Mouse (Mus musculus) cerebellum, adult 9-11 months (tissue): ENCODE data around the gene Hist1h2ao.
"Not testable (repeated sequence)": the region's sequence is repeated elsewhere in the genome, so short reads cannot be mapped to it uniquely, and the experiment has no call there.

Source experiments
- DNase-seq: peaks from one replicate; pipeline ENCODE4 v3.0.0; 2022

Gene Hist1h2ao

DNA sequence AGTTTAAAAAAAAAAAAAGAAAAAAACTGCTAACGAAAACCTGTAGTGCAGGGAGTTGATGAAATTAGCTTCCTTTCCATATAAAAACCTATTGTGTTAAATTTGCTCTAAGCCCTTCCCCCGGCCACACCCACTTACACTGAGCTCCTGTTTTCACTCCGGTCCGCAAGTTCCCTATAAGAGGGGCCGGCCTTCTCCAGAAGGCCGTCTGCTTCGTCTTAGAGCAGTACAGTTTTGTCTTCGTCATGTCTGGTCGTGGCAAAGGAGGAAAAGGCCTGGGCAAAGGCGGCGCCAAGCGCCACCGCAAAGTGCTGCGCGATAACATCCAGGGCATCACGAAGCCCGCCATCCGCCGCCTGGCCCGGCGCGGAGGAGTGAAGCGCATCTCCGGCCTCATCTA is 1.3 kb downstream of the Hist1h2ao start, which contains the start of gene Hist1h4m:
Hist1h4m (plus strand) TSS at position 208 of the 400 bp plus-strand sequence.
- peak; percentile 26 for DNase-seq

DNA sequence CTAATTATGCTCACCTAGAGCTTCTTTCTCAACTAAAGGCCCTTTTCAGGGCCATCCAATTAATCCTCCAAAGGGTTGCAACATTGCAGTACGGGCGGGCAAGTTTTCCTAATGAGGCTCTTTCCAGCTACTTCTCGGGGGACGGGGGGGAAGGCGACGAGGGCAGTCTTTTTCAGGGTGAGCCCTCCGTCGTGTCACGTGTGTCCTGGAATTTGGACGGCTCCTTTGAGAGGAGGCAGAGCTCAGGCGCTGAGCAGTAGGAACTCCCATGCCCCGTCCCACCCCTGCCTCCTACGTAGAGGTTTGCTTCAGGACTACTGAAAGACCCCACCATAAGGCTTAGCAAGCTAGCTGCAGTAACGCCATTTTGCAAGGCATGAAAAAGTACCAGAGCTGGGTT is 1.8 kb downstream of the Hist1h2ao start:
- not testable (repeated sequence) for DNase-seq

DNA sequence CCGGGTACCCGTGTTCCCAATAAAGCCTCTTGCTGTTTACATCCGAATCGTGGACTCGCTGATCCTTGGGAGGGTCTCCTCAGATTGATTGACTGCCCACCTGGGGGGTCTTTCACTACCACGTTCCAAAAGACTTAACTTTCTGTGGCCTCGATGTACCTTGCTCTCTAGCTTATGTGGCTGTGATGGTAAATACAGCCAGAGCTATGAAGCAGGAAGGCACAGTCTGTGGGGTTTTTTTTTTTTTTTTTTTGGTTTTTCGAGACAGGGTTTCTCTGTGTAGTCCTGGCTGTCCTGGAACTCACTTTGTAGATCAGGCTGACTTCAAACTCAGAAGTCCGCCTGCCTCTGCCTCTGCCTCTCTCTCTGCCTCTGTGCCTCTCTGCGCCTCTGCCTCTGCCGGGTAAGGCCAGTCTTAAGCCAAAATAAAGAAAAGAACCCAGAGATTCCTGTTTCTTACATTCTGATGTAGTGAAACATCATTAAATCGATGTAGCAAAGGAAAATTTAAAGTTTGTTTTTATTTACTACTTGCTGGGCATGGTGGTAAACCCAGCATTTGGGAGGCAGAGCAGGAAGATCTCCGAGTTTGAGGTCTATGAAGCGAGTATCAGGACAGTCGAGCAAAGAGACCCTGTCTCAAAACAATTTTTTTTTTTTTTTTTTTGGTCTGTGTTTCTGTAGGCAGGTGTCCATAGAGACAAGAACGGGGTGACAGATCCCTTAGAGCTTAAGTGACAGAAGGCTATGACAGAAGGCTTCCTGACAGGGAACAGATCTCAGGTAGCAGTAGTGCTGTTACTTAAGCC is 10.0 kb downstream of the Hist1h2ao start:
- not testable (repeated sequence) for DNase-seq

- no peak for DNase-seq
These were observed 18.2 kb downstream of the Hist1h2ao start for GRCm38 (mm10) chr13:21828511-21828910.

DNA sequence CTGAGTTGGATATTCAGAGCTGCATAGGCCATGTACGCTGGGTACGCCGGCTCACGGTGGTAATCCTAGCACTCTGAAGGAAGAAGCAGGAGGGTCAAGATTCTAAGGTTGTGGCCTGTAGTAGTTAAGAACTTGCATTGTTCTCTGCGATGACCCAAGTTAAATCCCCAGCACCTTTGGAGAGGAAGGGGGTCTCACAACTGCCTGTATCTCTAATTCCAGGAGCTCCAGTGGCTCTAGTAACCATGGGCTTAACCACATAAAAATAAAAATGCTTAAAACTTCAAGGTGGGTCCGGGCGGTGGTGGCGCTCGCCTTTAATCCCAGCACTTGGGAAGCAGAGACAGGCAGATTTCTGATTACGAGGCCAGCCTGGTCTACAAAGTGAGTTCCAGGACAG is 20.1 kb downstream of the Hist1h2ao start:
- DNase-seq = no peak

GRCm38 (mm10) chr13:21831418-21832394 is 21.4 kb downstream of the Hist1h2ao start, which contains the start of gene Hist1h4n:
Gene Hist1h4n (minus strand): TSS chr13:21832196.
- peak; percentile 37 for DNase-seq

- DNase-seq = not testable (repeated sequence)
These were observed 23.2 kb downstream of the Hist1h2ao start, which contains the start of the genes Hist1h2ap and Hist1h2br for GRCm38 (mm10) chr13:21833461-21833860. Gene Hist1h2ap (minus strand): TSS chr13:21833507. Gene Hist1h2br (plus strand): TSS chr13:21833743.

DNA sequence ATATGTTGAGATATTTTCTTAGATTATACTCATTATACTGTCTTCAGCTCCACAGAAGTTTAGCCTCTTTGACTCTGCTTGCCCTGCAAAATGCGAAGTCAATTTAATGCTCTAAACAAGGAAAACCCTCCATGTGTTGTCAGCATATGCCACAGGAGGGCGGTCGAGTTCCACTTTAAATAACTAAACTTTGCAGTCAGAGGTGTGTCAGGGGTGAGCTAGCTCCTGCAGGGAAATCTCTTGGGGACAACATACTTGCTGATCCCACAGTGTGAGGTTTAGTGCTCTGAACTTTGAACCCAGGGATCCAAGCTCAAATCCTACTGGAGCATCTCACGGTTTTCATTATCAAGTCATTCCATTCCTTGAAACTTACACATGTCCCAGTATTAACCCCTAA is 30.2 kb downstream of the Hist1h2ao start:
- not testable (repeated sequence) for DNase-seq

GRCm38 (mm10) chr13:21846356-21846755 is 36.1 kb downstream of the Hist1h2ao start:
- DNase-seq = not testable (repeated sequence)

- no peak for DNase-seq
These were observed 37.6 kb downstream of the Hist1h2ao start for GRCm38 (mm10) chr13:21847883-21848282.

- DNase-seq = not testable (repeated sequence)
These were observed 40.4 kb downstream of the Hist1h2ao start for GRCm38 (mm10) chr13:21850696-21851095.

GRCm38 (mm10) chr13:21852215-21852945 is 42.1 kb downstream of the Hist1h2ao start:
- DNase-seq = no peak

GRCm38 (mm10) chr13:21855146-21855545 is 44.9 kb downstream of the Hist1h2ao start:
- DNase-seq = peak; percentile 86

GRCm38 (mm10) chr13:21855698-21856162 is 45.5 kb downstream of the Hist1h2ao start:
- DNase-seq = peak; percentile 68
